Mouse (Mus musculus) heart, adult 10 weeks (tissue): ENCODE data around the gene Ccnb3. TPM values are rescaled to one million over a fixed set of nuclear protein-coding genes. Genes with fewer than 3 reads are reported as not detected.

Experiments
- polyA plus RNA-seq: library from polyadenylated mRNA; stranded (reverse); fragments of 350-450 nt; fragmentation: Illumina TruSeq; extraction: RNeasy Lipid Tissue Mini Kit (QIAGEN cat#74804); gene quantifications from one replicate; pipeline ENCODE4 v1.2.3, GENCODE M21; 2014; ENCODE audit warnings: low read depth, low replicate concordance

Gene Ccnb3
- polyA plus RNA-seq, result not detected

DNA sequence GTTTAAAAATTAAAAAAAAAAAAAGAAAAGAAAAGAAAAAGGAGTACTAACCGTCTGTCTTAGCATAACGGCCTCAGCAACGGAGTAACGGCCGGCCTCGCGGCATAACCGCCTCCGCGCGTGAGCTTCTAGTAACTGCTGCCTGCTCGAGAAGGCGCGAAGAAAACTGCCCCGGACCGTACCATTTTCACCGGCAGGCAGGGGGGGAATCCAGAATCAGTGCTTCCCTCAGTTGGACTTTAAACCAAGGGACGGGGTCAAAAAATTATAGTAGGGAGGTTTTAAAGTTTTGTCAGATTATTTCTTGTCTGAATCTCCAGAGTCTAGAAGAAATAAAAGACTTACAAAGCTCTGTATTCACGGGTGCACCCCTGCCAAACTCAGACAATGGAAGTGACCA, at the start of gene Ccnb3:
Gene Ccnb3, minus strand, starts transcription at position 101 of the 400 bp plus-strand sequence.

DNA sequence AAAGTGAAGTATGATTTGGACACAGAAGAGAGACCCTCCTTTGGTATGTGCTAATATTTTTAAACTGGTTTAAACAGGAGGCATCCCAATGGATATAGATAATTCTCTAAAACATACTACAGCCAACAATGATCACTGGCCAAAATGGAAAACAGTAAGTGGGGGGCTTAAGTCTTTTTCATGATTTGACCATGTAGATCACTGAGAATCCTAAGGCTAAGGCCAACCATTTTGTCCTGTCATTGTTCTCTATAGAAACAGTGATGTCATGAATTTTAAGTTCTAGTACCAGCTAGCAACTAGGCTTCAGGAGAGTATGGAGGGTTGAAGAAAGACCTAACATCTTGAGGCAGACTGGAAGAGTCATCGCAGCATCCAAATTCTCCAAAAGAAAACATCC, 25.8 kb upstream of the Ccnb3 start, which contains the start of gene Akap4:
Gene Akap4, plus strand, starts transcription at position 301 of the 400 bp plus-strand sequence.

Other genes starting within 250 kb of the Ccnb3 start
- gene Akap4, start 25.9 kb upstream of the Ccnb3 start, polyA plus RNA-seq, result not detected